Mouse (Mus musculus): ENCODE data around the gene Sox6. TPM values are rescaled to one million over a fixed set of nuclear protein-coding genes. Genes with fewer than 3 reads are reported as not detected.

The Sox6 gene
- polyA plus RNA-seq, 1 experiment from 2014 or later = 33.2 TPM

GRCm38 (mm10) chr7:115941766-115942165, 96.8 kb downstream of the Sox6 start:
- Histone ChIP-seq H3K27ac (ENCODE audit: poor library complexity, severe bottlenecking) (no peak overlapping the region), H3K9me3 (replicated peaks) (no peaks in the 10 kb centered on the region), H3K9ac (no peak overlapping the region), H3K4me2 (no peak overlapping the region), H3K27me3 (replicated peaks) (no peaks in the 10 kb centered on the region), H3K36me3 (peaks cover 9% of the 10 kb centered on the region), H3K4me3 (no peak overlapping the region), H3K4me1 (replicated peaks) (peaks cover 7% of the 10 kb centered on the region; the same call in 1 of the 2 replicates)
- 45% methylated on average over 6 of the region's 6 CpGs for WGBS
- peak; percentile 83 for ATAC-seq (ENCODE audit: insufficient number of reproducible peaks, low FRiP score)

GRCm38 (mm10) chr7:115939292-115939691, 99.3 kb downstream of the Sox6 start:
- no peak overlapping the region for H3K27ac ChIP-seq (ENCODE audit: poor library complexity, severe bottlenecking)
- H3K9ac ChIP-seq = no peak overlapping the region
- H3K36me3 ChIP-seq = peaks cover 9% of the 10 kb centered on the region
- ATAC-seq (ENCODE audit: insufficient number of reproducible peaks, low FRiP score) = no peak
- H3K4me3 ChIP-seq = no peak overlapping the region
- H3K27me3 ChIP-seq (replicated peaks) = no peaks in the 10 kb centered on the region
- H3K4me2 ChIP-seq = no peak overlapping the region
- H3K4me1 ChIP-seq (replicated peaks) = peaks cover 6% of the 10 kb centered on the region; the same call in 1 of the 2 replicates
- WGBS = 86% methylated on average over 5 of the region's 5 CpGs
- H3K9me3 ChIP-seq (replicated peaks) = no peaks in the 10 kb centered on the region

- no peaks in the 10 kb centered on the region for H3K9me3 ChIP-seq (replicated peaks)
- H3K27ac ChIP-seq (ENCODE audit: poor library complexity, severe bottlenecking) = no peak overlapping the region
- H3K4me3 ChIP-seq = no peak overlapping the region
- 76% methylated on average over 1 of the region's 1 CpGs for WGBS
- H3K4me2 ChIP-seq = no peak overlapping the region
- no peak for ATAC-seq (ENCODE audit: insufficient number of reproducible peaks, low FRiP score)
- peaks cover 2% of the 10 kb centered on the region; the same call in 1 of the 2 replicates for H3K4me1 ChIP-seq (replicated peaks)
- no peaks in the 10 kb centered on the region for H3K27me3 ChIP-seq (replicated peaks)
- H3K36me3 ChIP-seq = 0 out of 2 replicates have a peak, but pooled peaks cover 3% of the 10 kb centered on the region
- H3K9ac ChIP-seq = no peak overlapping the region
Measured at GRCm38 (mm10) chr7:115936908-115937307, 101.7 kb downstream of the Sox6 start.

- Histone ChIP-seq H3K36me3 (no peaks in the 10 kb centered on the region), H3K4me2 (no peak overlapping the region), H3K4me3 (no peak overlapping the region), H3K27me3 (replicated peaks) (no peaks in the 10 kb centered on the region), H3K27ac (ENCODE audit: poor library complexity, severe bottlenecking) (no peak overlapping the region), H3K4me1 (replicated peaks) (0 out of 2 replicates have a peak, but pooled peaks cover 3% of the 10 kb centered on the region), H3K9me3 (replicated peaks) (no peaks in the 10 kb centered on the region), H3K9ac (no peak overlapping the region)
- no peak for ATAC-seq (ENCODE audit: insufficient number of reproducible peaks, low FRiP score)
- WGBS = 74% methylated on average over 1 of the region's 1 CpGs
Measured at GRCm38 (mm10) chr7:115915338-115915737, 123.3 kb downstream of the Sox6 start.

GRCm38 (mm10) chr7:115910313-115910712, 128.3 kb downstream of the Sox6 start:
- no peaks in the 10 kb centered on the region for H3K36me3 ChIP-seq
- H3K9me3 ChIP-seq (replicated peaks) = no peaks in the 10 kb centered on the region
- H3K4me3 ChIP-seq = no peak overlapping the region
- no peak for ATAC-seq (ENCODE audit: insufficient number of reproducible peaks, low FRiP score)
- H3K9ac ChIP-seq = no peak overlapping the region
- WGBS = 80% methylated on average over 1 of the region's 1 CpGs
- no peak overlapping the region for H3K27ac ChIP-seq (ENCODE audit: poor library complexity, severe bottlenecking)
- H3K4me1 ChIP-seq (replicated peaks) = peaks cover 11% of the 10 kb centered on the region
- H3K27me3 ChIP-seq (replicated peaks) = no peaks in the 10 kb centered on the region
- no peak overlapping the region for H3K4me2 ChIP-seq

GRCm38 (mm10) chr7:115904798-115905207, 133.8 kb downstream of the Sox6 start:
- Histone ChIP-seq H3K9ac (no peak overlapping the region), H3K4me3 (no peak overlapping the region), H3K27me3 (replicated peaks) (no peaks in the 10 kb centered on the region), H3K9me3 (replicated peaks) (no peaks in the 10 kb centered on the region), H3K36me3 (no peaks in the 10 kb centered on the region), H3K4me2 (no peak overlapping the region), H3K27ac (ENCODE audit: poor library complexity, severe bottlenecking) (no peak overlapping the region), H3K4me1 (replicated peaks) (peaks cover 38% of the 10 kb centered on the region)
- WGBS = 82% methylated on average over 9 of the region's 9 CpGs
- no peak for ATAC-seq (ENCODE audit: insufficient number of reproducible peaks, low FRiP score)

GRCm38 (mm10) chr7:115903931-115904797, 134.4 kb downstream of the Sox6 start:
- Histone ChIP-seq H3K4me3 (no peak overlapping the region), H3K4me2 (no peak overlapping the region), H3K9ac (no peak overlapping the region), H3K27me3 (replicated peaks) (no peaks in the 10 kb centered on the region), H3K36me3 (no peaks in the 10 kb centered on the region), H3K27ac (ENCODE audit: poor library complexity, severe bottlenecking) (no peak overlapping the region), H3K4me1 (replicated peaks) (peaks cover 38% of the 10 kb centered on the region), H3K9me3 (replicated peaks) (no peaks in the 10 kb centered on the region)
- no peak for ATAC-seq (ENCODE audit: insufficient number of reproducible peaks, low FRiP score)
- 43% methylated on average over 5 of the region's 5 CpGs for WGBS

- H3K9ac ChIP-seq = no peak overlapping the region
- H3K4me2 ChIP-seq = no peak overlapping the region
- H3K4me1 ChIP-seq (replicated peaks) = peaks cover 38% of the 10 kb centered on the region
- no peaks in the 10 kb centered on the region for H3K9me3 ChIP-seq (replicated peaks)
- no peak overlapping the region for H3K4me3 ChIP-seq
- H3K36me3 ChIP-seq = no peaks in the 10 kb centered on the region
- no peaks in the 10 kb centered on the region for H3K27me3 ChIP-seq (replicated peaks)
- H3K27ac ChIP-seq (ENCODE audit: poor library complexity, severe bottlenecking) = no peak overlapping the region
- no peak for ATAC-seq (ENCODE audit: insufficient number of reproducible peaks, low FRiP score)
- WGBS = 52% methylated on average over 1 of the region's 1 CpGs
Measured at GRCm38 (mm10) chr7:115903368-115903767, 135.2 kb downstream of the Sox6 start.

GRCm38 (mm10) chr7:115895831-115896230, 142.8 kb downstream of the Sox6 start:
- Histone ChIP-seq H3K9me3 (replicated peaks) (no peaks in the 10 kb centered on the region), H3K4me3 (no peak overlapping the region), H3K27me3 (replicated peaks) (no peaks in the 10 kb centered on the region), H3K4me1 (replicated peaks) (peaks cover 19% of the 10 kb centered on the region), H3K36me3 (no peaks in the 10 kb centered on the region), H3K4me2 (no peak overlapping the region), H3K9ac (no peak overlapping the region), H3K27ac (ENCODE audit: poor library complexity, severe bottlenecking) (no peak overlapping the region)
- ATAC-seq (ENCODE audit: insufficient number of reproducible peaks, low FRiP score) = no peak
- WGBS = 72% methylated on average over 6 of the region's 6 CpGs

GRCm38 (mm10) chr7:115895028-115895671, 143.4 kb downstream of the Sox6 start:
- Histone ChIP-seq H3K9ac (no peak overlapping the region), H3K27ac (ENCODE audit: poor library complexity, severe bottlenecking) (no peak overlapping the region), H3K4me1 (replicated peaks) (peaks cover 16% of the 10 kb centered on the region), H3K36me3 (no peaks in the 10 kb centered on the region), H3K4me2 (no peak overlapping the region), H3K4me3 (no peak overlapping the region), H3K27me3 (replicated peaks) (no peaks in the 10 kb centered on the region), H3K9me3 (replicated peaks) (no peaks in the 10 kb centered on the region)
- 66% methylated on average over 4 of the region's 4 CpGs for WGBS
- ATAC-seq (ENCODE audit: insufficient number of reproducible peaks, low FRiP score) = no peak

GRCm38 (mm10) chr7:115891482-115891881, 147.1 kb downstream of the Sox6 start:
- H3K9ac ChIP-seq = no peak overlapping the region
- ATAC-seq (ENCODE audit: insufficient number of reproducible peaks, low FRiP score) = no peak
- H3K9me3 ChIP-seq (replicated peaks) = no peaks in the 10 kb centered on the region
- H3K4me3 ChIP-seq = no peak overlapping the region
- H3K4me1 ChIP-seq (replicated peaks) = peaks cover 21% of the 10 kb centered on the region
- 78% methylated on average over 3 of the region's 3 CpGs for WGBS
- no peaks in the 10 kb centered on the region for H3K27me3 ChIP-seq (replicated peaks)
- no peaks in the 10 kb centered on the region for H3K36me3 ChIP-seq
- no peak overlapping the region for H3K27ac ChIP-seq (ENCODE audit: poor library complexity, severe bottlenecking)
- no peak overlapping the region for H3K4me2 ChIP-seq

Measured in heart, embryonic 12.5 days (tissue).